In the genomic region with DNA sequence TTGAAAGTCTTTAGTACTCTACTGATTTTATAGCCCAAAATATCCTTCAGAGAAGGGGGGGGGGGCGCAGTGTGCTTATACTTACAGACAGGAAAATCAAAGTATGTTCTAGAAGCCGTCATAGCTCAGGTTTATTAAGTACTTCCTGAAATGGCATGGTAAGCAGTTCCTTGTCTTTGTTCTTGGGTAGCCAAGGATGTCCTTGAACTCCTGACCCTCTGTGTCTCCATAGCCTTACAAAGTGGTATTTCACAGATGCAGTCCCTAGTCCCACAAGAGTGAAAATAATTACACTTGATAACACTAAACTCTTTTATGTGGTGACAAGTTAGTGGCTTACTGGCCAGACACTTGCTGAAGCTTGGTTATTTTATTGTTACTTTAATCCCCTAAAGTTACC, we compare ENCODE assay signal across 8 mouse cellular contexts. TPM values are rescaled to one million over a fixed set of nuclear protein-coding genes. Genes with fewer than 3 reads are reported as not detected.
DNase-seq lines count a peak whose midpoint lies in the region; ATAC-seq and TF ChIP-seq lines count a peak whose summit lies in the region.

No protein-coding gene starts in this region.

- H3K27me3 ChIP-seq in heart, adult 2 months (ENCODE audit: control insufficient read depth, insufficient read depth, low read length) = no peaks in the 10 kb centered on the region
- H3K27me3 ChIP-seq in E14TG2a.4 (ENCODE audit: insufficient read depth, low read length) = no peaks in the 10 kb centered on the region
- H3K27me3 ChIP-seq in heart, postnatal 0 days (ENCODE audit: control insufficient read depth, insufficient read depth, low read length) = no peaks in the 10 kb centered on the region

- H3K36me3 ChIP-seq in heart, adult 2 months (ENCODE audit: control insufficient read depth, insufficient read depth, low read length) = peaks cover 13% of the 10 kb centered on the region
- peaks cover 11% of the 10 kb centered on the region; the same call in 1 of the 2 replicates for H3K36me3 ChIP-seq in E14TG2a.4 (ENCODE audit: insufficient read depth, low read length)
- no peaks in the 10 kb centered on the region for H3K36me3 ChIP-seq in heart, postnatal 0 days (replicated peaks; ENCODE audit: control insufficient read depth, insufficient read depth, low read length)

- no peak for DNase-seq in heart, adult 2 months
- no peak for DNase-seq in heart, postnatal 4 days
- no peak for DNase-seq in heart, postnatal 0 days (ENCODE audit: low spot score)
- peak; percentile 28 for DNase-seq in lung, postnatal 25 days (ENCODE audit: low spot score)
- no peak for DNase-seq in adrenal gland, postnatal 14 days
- no peak for DNase-seq in spleen, postnatal 14 days (ENCODE audit: low spot score in 2 of 2)

- no peak for ATAC-seq in heart, postnatal 0 days (ENCODE audit: insufficient read depth, low read depth)
- no peak for ATAC-seq in monocyte, adult 5-6 weeks (replicated peaks; ENCODE audit: insufficient number of reproducible peaks, low FRiP score, low TSS enrichment, poor library complexity, severe bottlenecking)

- H3K27ac ChIP-seq in heart, adult 2 months = peak overlapping the region; percentile 99
- peak overlapping the region; percentile 100 for H3K27ac ChIP-seq in heart, postnatal 0 days (ENCODE audit: low read depth)

- no peak for TF ChIP-seq POLR2A in heart, adult 2 months (IDR thresholded peaks at IDR 0.05; ENCODE audit: insufficient read depth, low read depth, low read length)

- no peaks in the 10 kb centered on the region for H3K9me3 ChIP-seq in E14TG2a.4 (ENCODE audit: low read length)
- H3K9me3 ChIP-seq in heart, postnatal 0 days (replicated peaks; ENCODE audit: control insufficient read depth, low read length) = no peaks in the 10 kb centered on the region

- no peak for TF ChIP-seq EP300 in heart, adult 2 months (IDR thresholded peaks at IDR 0.05; ENCODE audit: insufficient read depth, low read depth, low read length)
- no peak for TF ChIP-seq EP300 in heart, postnatal 0 days (IDR thresholded peaks at IDR 0.05; ENCODE audit: low read depth)

- no peak overlapping the region; the same call in 1 of the 2 replicates for H3K9ac ChIP-seq in heart, adult 2 months (ENCODE audit: low read depth, low read length)
- H3K9ac ChIP-seq in heart, postnatal 0 days (replicated peaks; ENCODE audit: low read depth, low read length) = peak overlapping the region; percentile 58; the same call in 1 of the 2 replicates

- no peaks in the 10 kb centered on the region for H3K79me2 ChIP-seq in heart, adult 2 months (replicated peaks; ENCODE audit: control insufficient read depth, insufficient read depth, low read length)

- peaks cover 9% of the 10 kb centered on the region for H3K4me1 ChIP-seq in heart, adult 2 months (ENCODE audit: control insufficient read depth, insufficient read depth, low read length)
- H3K4me1 ChIP-seq in E14TG2a.4 (replicated peaks; ENCODE audit: low read depth, low read length) = peaks cover 59% of the 10 kb centered on the region
- peaks cover 21% of the 10 kb centered on the region for H3K4me1 ChIP-seq in heart, postnatal 0 days (ENCODE audit: control insufficient read depth, insufficient read depth)

- H3K4me2 ChIP-seq in heart, postnatal 0 days (ENCODE audit: low read depth, low read length) = peak overlapping the region; percentile 90

- WGBS in heart, adult 2 months = 35% methylated on average over 2 of the region's 2 CpGs
- WGBS in heart, postnatal 0 days = 38% methylated on average over 2 of the region's 2 CpGs

- H3K4me3 ChIP-seq in heart, adult 2 months = no peak overlapping the region; the same call in 1 of the 2 replicates
- H3K4me3 ChIP-seq in E14TG2a.4 (replicated peaks; ENCODE audit: low read length) = peak overlapping the region; percentile 98
- peak overlapping the region; percentile 96 for H3K4me3 ChIP-seq in heart, postnatal 0 days (ENCODE audit: low read depth, low read length)

- no peak for TF ChIP-seq CTCF in heart, adult 2 months (IDR thresholded peaks at IDR 0.05)
- TF ChIP-seq CTCF in E14TG2a.4 (conservative IDR thresholded peaks at IDR 0.05; ENCODE audit: low read length) = no peak
- no peak for TF ChIP-seq CTCF in heart, postnatal 0 days (IDR thresholded peaks at IDR 0.05; ENCODE audit: low read depth)

- intact Hi-C loops in heart, adult 2 months (cut with DNase I) = loop anchor here (1.0 to 10.0 kb wide), 3 partner anchors 40 to 360 kb away; a partner anchor contains a TSS

RNA-seq across cellular contexts. Expression of a gene that starts 0.9 kb away (rescaled TPM):
- total RNA-seq in heart, adult 2 months (2021) = 1 to 10 TPM; 7.6 to 9.9 TPM
- 0.98 and 2.1 TPM in 2 replicates for polyA plus RNA-seq in heart, adult 2 months (2012; rRNA removed)
- total RNA-seq in heart, postnatal 4 days (2021) = 1 to 10 TPM; 2.4 to 2.7 TPM
- total RNA-seq in heart, postnatal 0 days (2014; rRNA removed; ENCODE audit: low replicate concordance) = 0.11 TPM in 1 of 2 replicates, not detected in the other
- 0.89 and 1.1 TPM in 2 replicates for polyA plus RNA-seq in heart, postnatal 0 days (2015; fragmentation: Nextera tagmentation; extraction: Ambion mirVana)
- total RNA-seq in monocyte, adult 5-6 weeks (2017) = not detected in 3 replicates
- total RNA-seq in adrenal gland, postnatal 14 days (2021) = 4.6 and 8.7 TPM in 2 replicates

RNA-seq across cellular contexts. Expression of a gene that starts 1.0 kb away (rescaled TPM):
- total RNA-seq in heart, adult 2 months (2021) = 10 to 100 TPM; 33.5 to 34.5 TPM
- polyA plus RNA-seq in heart, adult 2 months (2012; rRNA removed) = 18.0 and 36.8 TPM in 2 replicates
- 10 to 100 TPM; 40.2 to 45.2 TPM for total RNA-seq in heart, postnatal 4 days (2021)
- total RNA-seq in heart, postnatal 0 days (2014; rRNA removed; ENCODE audit: low replicate concordance) = 3.9 and 16.9 TPM in 2 replicates
- 34.6 and 41.7 TPM in 2 replicates for polyA plus RNA-seq in heart, postnatal 0 days (2015; fragmentation: Nextera tagmentation; extraction: Ambion mirVana)
- total RNA-seq in monocyte, adult 5-6 weeks (2017) = 87.7 to 119 TPM (median 96.9 TPM) in 3 replicates
- total RNA-seq in adrenal gland, postnatal 14 days (2021) = 49.2 and 56.0 TPM in 2 replicates

RNA-seq across cellular contexts. Expression of a gene that starts 34.9 kb away (rescaled TPM):
- total RNA-seq in heart, adult 2 months (2021) = 1 to 10 TPM in 1 of 2 experiments, under 1 TPM in 1; 0.89 to 1.5 TPM
- polyA plus RNA-seq in heart, adult 2 months (2012; rRNA removed) = 1.0 and 1.2 TPM in 2 replicates
- total RNA-seq in heart, postnatal 4 days (2021) = under 1 TPM; 0.59 to 0.93 TPM
- 2.2 TPM in 1 of 2 replicates, not detected in the other for total RNA-seq in heart, postnatal 0 days (2014; rRNA removed; ENCODE audit: low replicate concordance)
- polyA plus RNA-seq in heart, postnatal 0 days (2015; fragmentation: Nextera tagmentation; extraction: Ambion mirVana) = 0.70 and 1.5 TPM in 2 replicates
- total RNA-seq in monocyte, adult 5-6 weeks (2017) = 2.8 to 12.5 TPM in 2 of 3 replicates, not detected in the other
- 14.4 and 18.0 TPM in 2 replicates for total RNA-seq in adrenal gland, postnatal 14 days (2021)

RNA-seq across cellular contexts. Expression of a gene that starts 45.0 kb away (rescaled TPM):
- 1 to 10 TPM; 7.3 to 9.6 TPM for total RNA-seq in heart, adult 2 months (2021)
- 2.5 and 4.4 TPM in 2 replicates for polyA plus RNA-seq in heart, adult 2 months (2012; rRNA removed)
- total RNA-seq in heart, postnatal 4 days (2021) = 10 to 100 TPM; 13.7 to 15.6 TPM
- 5.8 and 9.7 TPM in 2 replicates for total RNA-seq in heart, postnatal 0 days (2014; rRNA removed; ENCODE audit: low replicate concordance)
- 11.3 and 11.7 TPM in 2 replicates for polyA plus RNA-seq in heart, postnatal 0 days (2015; fragmentation: Nextera tagmentation; extraction: Ambion mirVana)
- total RNA-seq in monocyte, adult 5-6 weeks (2017) = 14.6 to 24.6 TPM (median 15.7 TPM) in 3 replicates
- 14.8 and 20.9 TPM in 2 replicates for total RNA-seq in adrenal gland, postnatal 14 days (2021)
